Mouse (Mus musculus): ENCODE results near the gene Gm498. TPM values are rescaled to one million over a fixed set of nuclear protein-coding genes. Genes with fewer than 3 reads are reported as not detected.

The Gm498 gene
- polyA plus RNA-seq, 1 experiment from 2014 or later = not detected

DNA sequence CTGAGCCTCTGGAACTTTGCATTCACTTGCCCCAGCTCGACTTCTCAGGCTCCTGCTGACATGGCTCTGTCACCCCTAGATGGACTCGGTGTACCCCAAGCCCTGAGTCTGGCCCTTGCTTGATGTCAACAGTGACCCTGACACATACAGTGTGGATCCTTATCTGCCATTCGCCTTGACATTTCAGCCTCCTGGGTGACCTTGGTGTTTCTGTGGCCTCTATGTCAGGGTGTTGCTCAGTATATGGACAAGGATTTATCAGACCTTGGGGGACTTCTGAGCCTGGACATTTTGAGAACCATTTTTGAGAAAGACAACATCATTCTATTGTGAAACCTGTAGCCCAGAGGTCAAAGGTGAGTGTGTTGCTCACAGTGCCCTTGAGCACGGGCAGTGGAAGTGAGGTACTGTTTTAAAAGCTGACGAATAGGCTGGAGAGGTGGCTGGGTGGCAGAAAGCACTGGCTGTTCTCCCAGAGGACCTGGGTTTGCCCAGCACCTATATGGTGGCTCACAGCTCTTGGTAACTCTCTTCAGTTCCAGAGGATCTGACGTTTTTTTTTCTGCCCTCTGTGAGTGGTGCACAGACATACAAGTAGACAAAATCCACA is 33.0 kb upstream of the Gm498 start:
- Histone ChIP-seq H3K27me3 (no peaks in the 10 kb centered on the region), H3K27ac (replicated peaks) (peak overlapping the region; percentile 51), H3K4me3 (replicated peaks) (no peak overlapping the region), H3K4me2 (0 out of 2 replicates have a peak overlapping the region, but pooled peaks have one; percentile 13), H3K36me3 (replicated peaks) (peaks cover 14% of the 10 kb centered on the region; the same call in 1 of the 2 replicates), H3K9ac (no peak overlapping the region), H3K4me1 (replicated peaks) (peaks cover 50% of the 10 kb centered on the region), H3K9me3 (replicated peaks) (no peaks in the 10 kb centered on the region)
- no peak for ATAC-seq (ENCODE audit: insufficient read depth)
- WGBS (ENCODE audit: insufficient replicate concordance) = 58% methylated on average over 6 of the region's 6 CpGs

GRCm38 (mm10) chr7:143834316-143834715 is 32.3 kb upstream of the Gm498 start:
- H3K9me3 ChIP-seq (replicated peaks) = no peaks in the 10 kb centered on the region
- ATAC-seq (ENCODE audit: insufficient read depth) = no peak
- WGBS (ENCODE audit: insufficient replicate concordance) = 63% methylated on average over 2 of the region's 2 CpGs
- peaks cover 47% of the 10 kb centered on the region for H3K4me1 ChIP-seq (replicated peaks)
- H3K4me3 ChIP-seq (replicated peaks) = no peak overlapping the region
- no peak overlapping the region for H3K4me2 ChIP-seq
- 0 out of 2 replicates have a peak overlapping the region, but pooled peaks have one; percentile 51 for H3K27ac ChIP-seq (replicated peaks)
- H3K9ac ChIP-seq = no peak overlapping the region
- H3K27me3 ChIP-seq = no peaks in the 10 kb centered on the region
- H3K36me3 ChIP-seq (replicated peaks) = peaks cover 16% of the 10 kb centered on the region; the same call in 1 of the 2 replicates

- Histone ChIP-seq H3K4me1 (replicated peaks) (peaks cover 44% of the 10 kb centered on the region), H3K9ac (no peak overlapping the region), H3K9me3 (replicated peaks) (no peaks in the 10 kb centered on the region), H3K36me3 (replicated peaks) (peaks cover 23% of the 10 kb centered on the region), H3K4me3 (replicated peaks) (no peak overlapping the region), H3K27me3 (no peaks in the 10 kb centered on the region), H3K4me2 (no peak overlapping the region), H3K27ac (replicated peaks) (no peak overlapping the region)
- WGBS (ENCODE audit: insufficient replicate concordance) = 37% methylated on average over 3 of the region's 3 CpGs
- no peak for ATAC-seq (ENCODE audit: insufficient read depth)
Measured at GRCm38 (mm10) chr7:143834972-143835371, 31.7 kb upstream of the Gm498 start.

- H3K4me3 ChIP-seq (replicated peaks) = no peak overlapping the region
- no peaks in the 10 kb centered on the region for H3K27me3 ChIP-seq
- peaks cover 21% of the 10 kb centered on the region for H3K4me1 ChIP-seq (replicated peaks)
- ATAC-seq (ENCODE audit: insufficient read depth) = no peak
- peaks cover 52% of the 10 kb centered on the region for H3K36me3 ChIP-seq (replicated peaks)
- no peak overlapping the region for H3K4me2 ChIP-seq
- no peak overlapping the region for H3K27ac ChIP-seq (replicated peaks)
- no peak overlapping the region for H3K9ac ChIP-seq
- no peaks in the 10 kb centered on the region for H3K9me3 ChIP-seq (replicated peaks)
- 66% methylated on average over 3 of the region's 3 CpGs for WGBS (ENCODE audit: insufficient replicate concordance)
Measured at GRCm38 (mm10) chr7:143837705-143838358, 28.8 kb upstream of the Gm498 start.

GRCm38 (mm10) chr7:143840121-143840520 is 26.5 kb upstream of the Gm498 start:
- peaks cover 75% of the 10 kb centered on the region for H3K36me3 ChIP-seq (replicated peaks)
- H3K27ac ChIP-seq (replicated peaks) = no peak overlapping the region
- H3K27me3 ChIP-seq = no peaks in the 10 kb centered on the region
- H3K4me3 ChIP-seq (replicated peaks) = no peak overlapping the region
- peaks cover 5% of the 10 kb centered on the region for H3K4me1 ChIP-seq (replicated peaks)
- 76% methylated on average over 5 of the region's 5 CpGs for whole genome bisulfite sequencing (ENCODE audit: insufficient replicate concordance)
- no peak overlapping the region for H3K4me2 ChIP-seq
- no peak overlapping the region for H3K9ac ChIP-seq
- no peaks in the 10 kb centered on the region for H3K9me3 ChIP-seq (replicated peaks)
- no peak for ATAC-seq (ENCODE audit: insufficient read depth)

- H3K9me3 ChIP-seq (replicated peaks) = no peaks in the 10 kb centered on the region
- H3K27ac ChIP-seq (replicated peaks) = no peak overlapping the region
- 81% methylated on average over 8 of the region's 8 CpGs for WGBS (ENCODE audit: insufficient replicate concordance)
- no peaks in the 10 kb centered on the region for H3K4me1 ChIP-seq (replicated peaks)
- no peak overlapping the region for H3K4me2 ChIP-seq
- ATAC-seq (ENCODE audit: insufficient read depth) = no peak
- no peak overlapping the region for H3K4me3 ChIP-seq (replicated peaks)
- H3K36me3 ChIP-seq (replicated peaks) = peaks cover 86% of the 10 kb centered on the region
- H3K9ac ChIP-seq = no peak overlapping the region
- no peaks in the 10 kb centered on the region for H3K27me3 ChIP-seq
Measured at GRCm38 (mm10) chr7:143841301-143841700, 25.3 kb upstream of the Gm498 start.

- Histone ChIP-seq H3K27ac (replicated peaks) (no peak overlapping the region), H3K4me1 (replicated peaks) (peaks cover 13% of the 10 kb centered on the region), H3K9ac (no peak overlapping the region), H3K9me3 (replicated peaks) (no peaks in the 10 kb centered on the region), H3K36me3 (replicated peaks) (peaks cover 52% of the 10 kb centered on the region), H3K4me2 (no peak overlapping the region), H3K4me3 (replicated peaks) (no peak overlapping the region), H3K27me3 (no peaks in the 10 kb centered on the region)
- ATAC-seq (ENCODE audit: insufficient read depth) = peak; percentile 56
- 33% methylated on average over 5 of the region's 5 CpGs for WGBS (ENCODE audit: insufficient replicate concordance)
Measured at GRCm38 (mm10) chr7:143848127-143848767, 18.4 kb upstream of the Gm498 start.

GRCm38 (mm10) chr7:143848768-143849482 is 17.7 kb upstream of the Gm498 start:
- H3K27ac ChIP-seq (replicated peaks) = no peak overlapping the region
- peaks cover 46% of the 10 kb centered on the region for H3K36me3 ChIP-seq (replicated peaks)
- 70% methylated on average over 8 of the region's 8 CpGs for WGBS (ENCODE audit: insufficient replicate concordance)
- H3K27me3 ChIP-seq = no peaks in the 10 kb centered on the region
- H3K9ac ChIP-seq = no peak overlapping the region
- H3K4me2 ChIP-seq = no peak overlapping the region
- no peak for ATAC-seq (ENCODE audit: insufficient read depth)
- H3K9me3 ChIP-seq (replicated peaks) = no peaks in the 10 kb centered on the region
- no peak overlapping the region for H3K4me3 ChIP-seq (replicated peaks)
- peaks cover 13% of the 10 kb centered on the region for H3K4me1 ChIP-seq (replicated peaks)

- no peak for ATAC-seq (ENCODE audit: insufficient read depth)
- H3K4me3 ChIP-seq (replicated peaks) = no peak overlapping the region
- 20% methylated on average over 4 of the region's 4 CpGs for WGBS (ENCODE audit: insufficient replicate concordance)
Measured at GRCm38 (mm10) chr7:143868874-143869273, 2.2 kb downstream of the Gm498 start.

GRCm38 (mm10) chr7:143883717-143884116 is 17.1 kb downstream of the Gm498 start:
- Histone ChIP-seq H3K9ac (no peak overlapping the region), H3K4me1 (replicated peaks) (0 out of 2 replicates have a peak, but pooled peaks cover 5% of the 10 kb centered on the region), H3K27ac (replicated peaks) (no peak overlapping the region), H3K36me3 (replicated peaks) (no peaks in the 10 kb centered on the region), H3K9me3 (replicated peaks) (no peaks in the 10 kb centered on the region), H3K27me3 (no peaks in the 10 kb centered on the region), H3K4me2 (no peak overlapping the region), H3K4me3 (replicated peaks) (no peak overlapping the region)
- ATAC-seq (ENCODE audit: insufficient read depth) = peak; percentile 64
- WGBS (ENCODE audit: insufficient replicate concordance) = 36% methylated on average over 6 of the region's 6 CpGs

More at GRCm38 (mm10) chr7:143868874-143869273, 2.2 kb downstream of the Gm498 start:
- no peak overlapping the region for H3K27ac ChIP-seq (replicated peaks)
- no peaks in the 10 kb centered on the region for H3K9me3 ChIP-seq (replicated peaks)
- H3K9ac ChIP-seq = no peak overlapping the region
- no peaks in the 10 kb centered on the region for H3K4me1 ChIP-seq (replicated peaks)
- H3K27me3 ChIP-seq = no peaks in the 10 kb centered on the region
- no peak overlapping the region for H3K4me2 ChIP-seq
- H3K36me3 ChIP-seq (replicated peaks) = no peaks in the 10 kb centered on the region

- no peak overlapping the region for H3K9ac ChIP-seq
- H3K27ac ChIP-seq (replicated peaks) = no peak overlapping the region
- no peaks in the 10 kb centered on the region for H3K27me3 ChIP-seq
- no peaks in the 10 kb centered on the region for H3K36me3 ChIP-seq (replicated peaks)
- H3K4me3 ChIP-seq (replicated peaks) = no peak overlapping the region
- H3K4me1 ChIP-seq (replicated peaks) = no peaks in the 10 kb centered on the region
- WGBS (ENCODE audit: insufficient replicate concordance) = 65% methylated on average over 2 of the region's 2 CpGs
- H3K4me2 ChIP-seq = no peak overlapping the region
- no peaks in the 10 kb centered on the region for H3K9me3 ChIP-seq (replicated peaks)
- no peak for ATAC-seq (ENCODE audit: insufficient read depth)
Measured at GRCm38 (mm10) chr7:143891146-143891545, 24.5 kb downstream of the Gm498 start.

Measured in liver, embryonic 15.5 days (tissue).